Mouse (Mus musculus): ENCODE data around the gene Eif4a1. TPM values are rescaled to one million over a fixed set of nuclear protein-coding genes. Genes with fewer than 3 reads are reported as not detected.
"Not testable (repeated sequence)": the region's sequence is repeated elsewhere in the genome, so short reads cannot be mapped to it uniquely, and the experiment has no call there.

Eif4a1 gene
- total RNA-seq, 1 experiment: 1,948 TPM

DNA sequence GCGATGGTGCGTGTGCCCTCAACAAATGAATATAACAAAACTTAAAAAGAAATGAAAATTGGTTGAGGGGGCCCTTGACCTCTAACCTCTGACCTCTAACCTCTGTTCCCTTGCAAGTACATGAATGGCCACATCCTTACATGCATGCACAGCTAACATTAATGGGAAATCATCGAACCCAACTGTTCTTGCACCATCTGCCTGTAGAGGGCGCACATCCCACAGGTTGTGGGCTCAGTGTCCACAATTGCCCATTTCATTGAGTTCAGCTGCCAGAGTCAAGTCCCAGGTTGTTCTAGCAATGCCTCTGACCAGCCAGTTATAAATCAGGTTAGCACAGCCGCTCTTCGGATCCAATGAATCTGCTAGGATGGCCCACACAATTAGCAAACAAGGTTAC is 43.9 kb downstream of the Eif4a1 start:
- peak; percentile 83 for DNase-seq (ENCODE audit: low read depth, low spot score)
- Histone ChIP-seq H3K4me3 (ENCODE audit: insufficient read depth in 1 of 2, low read depth in 1 of 2, low read length in 2 of 2, poor library complexity in 1 of 2, severe bottlenecking in 1 of 2) (no peak overlapping the region), H3K9me3 (ENCODE audit: control insufficient read depth, insufficient read depth, low read depth, low read length) (no peaks in the 10 kb centered on the region), H3K27ac (ENCODE audit: insufficient read depth, low read depth, low read length, poor library complexity, severe bottlenecking) (no peak overlapping the region), H3K9ac (ENCODE audit: insufficient read depth, low read depth, low read length, poor library complexity, severe bottlenecking) (no peak overlapping the region), H3K36me3 (ENCODE audit: control insufficient read depth, insufficient read depth, low read length, poor library complexity, severe bottlenecking) (no peaks in the 10 kb centered on the region), H3K4me1 (ENCODE audit: control insufficient read depth in 2 of 2, insufficient read depth in 2 of 2, low read length in 2 of 2, poor library complexity in 1 of 2) (peaks cover under 1 to 2% of the 10 kb centered on the region in 2 experiments; a peak in 1 of 4 replicates)
- in situ Hi-C loops (cut with MboI; ENCODE audit: low sequenced_read_pairs in 2 of 2, unreplicated experiment in 2 of 2): no loop called here
- TF ChIP-seq MAFK (IDR thresholded peaks at IDR 0.05; ENCODE audit: insufficient read depth, low read depth, low read length) (no peak), ZC3H11A (IDR thresholded peaks at IDR 0.05; ENCODE audit: borderline replicate concordance, low read depth, low read length) (0 out of 2 replicates have a peak, but pooled peaks have one; percentile 3), CHD2 (IDR thresholded peaks at IDR 0.05; ENCODE audit: low read depth, low read length) (peak; percentile 76; the same call in 1 of the 2 replicates)

GRCm38 (mm10) chr11:69624339-69624738 is 47.9 kb downstream of the Eif4a1 start:
- H3K4me3 ChIP-seq (ENCODE audit: insufficient read depth in 1 of 2, low read depth in 1 of 2, low read length in 2 of 2, poor library complexity in 1 of 2, severe bottlenecking in 1 of 2); H3K9ac ChIP-seq (ENCODE audit: insufficient read depth, low read depth, low read length, poor library complexity, severe bottlenecking); H3K9me3 ChIP-seq (ENCODE audit: control insufficient read depth, insufficient read depth, low read depth, low read length); DNase-seq (ENCODE audit: low read depth, low spot score); in situ Hi-C loops (cut with MboI; ENCODE audit: low sequenced_read_pairs in 2 of 2, unreplicated experiment in 2 of 2); H3K27ac ChIP-seq (ENCODE audit: insufficient read depth, low read depth, low read length, poor library complexity, severe bottlenecking); H3K36me3 ChIP-seq (ENCODE audit: control insufficient read depth, insufficient read depth, low read length, poor library complexity, severe bottlenecking); H3K4me1 ChIP-seq (ENCODE audit: control insufficient read depth in 2 of 2, insufficient read depth in 2 of 2, low read length in 2 of 2, poor library complexity in 1 of 2): not testable (repeated sequence)

DNA sequence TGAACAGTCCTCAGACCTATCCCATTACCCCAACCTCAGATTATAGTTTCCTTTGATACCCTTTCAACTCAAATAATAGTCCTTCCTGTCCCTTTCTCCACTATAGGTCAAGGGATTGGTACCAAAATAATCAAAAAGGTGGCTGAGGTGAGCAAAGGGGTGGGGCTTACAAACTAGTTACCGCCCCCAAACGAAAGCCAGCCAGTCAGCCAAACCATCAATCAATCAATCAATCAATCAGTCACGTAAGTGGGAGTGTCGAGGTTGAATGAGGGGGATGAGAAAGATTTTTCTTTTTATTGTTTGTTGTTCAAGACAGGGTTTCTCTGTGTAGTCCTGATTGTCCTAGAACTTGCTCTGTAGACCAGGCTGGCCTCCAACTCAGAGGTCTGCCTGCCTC is 49.2 kb downstream of the Eif4a1 start:
- H3K4me3 ChIP-seq (ENCODE audit: insufficient read depth in 1 of 2, low read depth in 1 of 2, low read length in 2 of 2, poor library complexity in 1 of 2, severe bottlenecking in 1 of 2): peak overlapping the region in 1 of 2 experiments; percentile 88; a peak in 2 of 4 replicates
- H3K36me3 ChIP-seq (ENCODE audit: control insufficient read depth, insufficient read depth, low read length, poor library complexity, severe bottlenecking): no peaks in the 10 kb centered on the region
- DNase-seq (ENCODE audit: low read depth, low spot score): no peak
- peaks cover 2 to 9% of the 10 kb centered on the region in 2 experiments; a peak in 2 of 4 replicates for H3K4me1 ChIP-seq (ENCODE audit: control insufficient read depth in 2 of 2, insufficient read depth in 2 of 2, low read length in 2 of 2, poor library complexity in 1 of 2)
- in situ Hi-C loops (cut with MboI; ENCODE audit: low sequenced_read_pairs in 2 of 2, unreplicated experiment in 2 of 2): no loop called here
- no peaks in the 10 kb centered on the region for H3K9me3 ChIP-seq (ENCODE audit: control insufficient read depth, insufficient read depth, low read depth, low read length)
- TF ChIP-seq HCFC1 (IDR thresholded peaks at IDR 0.05; ENCODE audit: borderline replicate concordance, insufficient read depth, low read length) (no peak), CHD2 (IDR thresholded peaks at IDR 0.05; ENCODE audit: low read depth, low read length) (no peak), ZC3H11A (IDR thresholded peaks at IDR 0.05; ENCODE audit: borderline replicate concordance, low read depth, low read length) (no peak), MAFK (IDR thresholded peaks at IDR 0.05; ENCODE audit: insufficient read depth, low read depth, low read length) (no peak)
- H3K27ac ChIP-seq (ENCODE audit: insufficient read depth, low read depth, low read length, poor library complexity, severe bottlenecking): no peak overlapping the region
- H3K9ac ChIP-seq (ENCODE audit: insufficient read depth, low read depth, low read length, poor library complexity, severe bottlenecking): peak overlapping the region; percentile 3; the same call in 1 of the 2 replicates

DNA sequence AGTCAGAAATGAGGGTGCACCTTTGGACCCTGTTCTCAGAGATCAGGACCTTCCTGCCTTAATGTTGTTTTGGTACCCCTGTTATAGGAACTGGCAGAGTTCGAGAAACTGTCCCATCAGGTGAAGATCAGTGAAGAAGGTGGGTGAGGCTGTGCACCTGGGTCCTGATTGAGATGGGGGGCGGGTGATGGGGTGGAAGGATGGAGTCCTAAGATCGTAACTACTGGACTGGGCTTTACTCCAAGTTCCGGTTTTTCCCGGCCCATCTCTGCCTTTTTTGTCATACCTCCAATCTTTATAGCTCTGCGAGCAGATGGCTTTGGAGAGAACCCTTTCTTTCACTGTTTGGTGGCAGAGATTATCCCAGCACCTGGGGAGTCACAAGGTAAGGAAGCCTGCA is 49.8 kb downstream of the Eif4a1 start:
- peaks cover 2 to 9% of the 10 kb centered on the region in 2 experiments; a peak in 2 of 4 replicates for H3K4me1 ChIP-seq (ENCODE audit: control insufficient read depth in 2 of 2, insufficient read depth in 2 of 2, low read length in 2 of 2, poor library complexity in 1 of 2)
- DNase-seq (ENCODE audit: low read depth, low spot score): no peak
- no peaks in the 10 kb centered on the region for H3K9me3 ChIP-seq (ENCODE audit: control insufficient read depth, insufficient read depth, low read depth, low read length)
- H3K36me3 ChIP-seq (ENCODE audit: control insufficient read depth, insufficient read depth, low read length, poor library complexity, severe bottlenecking): no peaks in the 10 kb centered on the region
- H3K4me3 ChIP-seq (ENCODE audit: insufficient read depth in 1 of 2, low read depth in 1 of 2, low read length in 2 of 2, poor library complexity in 1 of 2, severe bottlenecking in 1 of 2): peak overlapping the region; percentile 44 to 88
- peak overlapping the region; percentile 67 for H3K9ac ChIP-seq (ENCODE audit: insufficient read depth, low read depth, low read length, poor library complexity, severe bottlenecking)
- in situ Hi-C loops (cut with MboI; ENCODE audit: low sequenced_read_pairs in 2 of 2, unreplicated experiment in 2 of 2): no loop called here
- no peak overlapping the region for H3K27ac ChIP-seq (ENCODE audit: insufficient read depth, low read depth, low read length, poor library complexity, severe bottlenecking)
- TF ChIP-seq HCFC1 (IDR thresholded peaks at IDR 0.05; ENCODE audit: borderline replicate concordance, insufficient read depth, low read length) (no peak), ZC3H11A (IDR thresholded peaks at IDR 0.05; ENCODE audit: borderline replicate concordance, low read depth, low read length) (no peak), ZNF384 (IDR thresholded peaks at IDR 0.05; ENCODE audit: low read depth, low read length) (no peak), CHD2 (IDR thresholded peaks at IDR 0.05; ENCODE audit: low read depth, low read length) (no peak), MAFK (IDR thresholded peaks at IDR 0.05; ENCODE audit: insufficient read depth, low read depth, low read length) (no peak)

GRCm38 (mm10) chr11:69621571-69622268 is 50.5 kb downstream of the Eif4a1 start, which contains the start of gene Sat2:
Gene Sat2 (plus strand): TSS chr11:69622024.
- H3K27ac ChIP-seq (ENCODE audit: insufficient read depth, low read depth, low read length, poor library complexity, severe bottlenecking): no peak within 1 kb of the TSS
- no peaks in the 10 kb centered on the region for H3K36me3 ChIP-seq (ENCODE audit: control insufficient read depth, insufficient read depth, low read length, poor library complexity, severe bottlenecking)
- DNase-seq (ENCODE audit: low read depth, low spot score): no peak
- peak within 1 kb of the TSS; percentile 67 for H3K9ac ChIP-seq (ENCODE audit: insufficient read depth, low read depth, low read length, poor library complexity, severe bottlenecking)
- in situ Hi-C loops (cut with MboI; ENCODE audit: low sequenced_read_pairs in 2 of 2, unreplicated experiment in 2 of 2): no loop called here
- H3K4me3 ChIP-seq (ENCODE audit: insufficient read depth in 1 of 2, low read depth in 1 of 2, low read length in 2 of 2, poor library complexity in 1 of 2, severe bottlenecking in 1 of 2): peak within 1 kb of the TSS; percentile 44 to 88
- no peaks in the 10 kb centered on the region for H3K9me3 ChIP-seq (ENCODE audit: control insufficient read depth, insufficient read depth, low read depth, low read length)
- TF ChIP-seq ZC3H11A (IDR thresholded peaks at IDR 0.05; ENCODE audit: borderline replicate concordance, low read depth, low read length) (no peak), MAFK (IDR thresholded peaks at IDR 0.05; ENCODE audit: insufficient read depth, low read depth, low read length) (no peak), CHD2 (IDR thresholded peaks at IDR 0.05; ENCODE audit: low read depth, low read length) (no peak), ZNF384 (IDR thresholded peaks at IDR 0.05; ENCODE audit: low read depth, low read length) (no peak), HCFC1 (IDR thresholded peaks at IDR 0.05; ENCODE audit: borderline replicate concordance, insufficient read depth, low read length) (no peak)
- H3K4me1 ChIP-seq (ENCODE audit: control insufficient read depth in 2 of 2, insufficient read depth in 2 of 2, low read length in 2 of 2, poor library complexity in 1 of 2): peaks cover 2 to 9% of the 10 kb centered on the region in 2 experiments; a peak in 2 of 4 replicates

All from ES-E14 (cell line).